Mouse (Mus musculus) liver, embryonic 11.5 days (tissue): ENCODE results near the gene Gm45837. TPM values are rescaled to one million over a fixed set of nuclear protein-coding genes. Genes with fewer than 3 reads are reported as not detected.

ENCODE experiments used
- ATAC-seq: fragments of 200-750 bp; cut with Nextera tagmentation; replicated peaks from 2 replicates; pipeline ENCODE4 v1.8.0; 2017; ENCODE audit warnings: moderate number of reproducible peaks, mild to moderate bottlenecking, moderate TSS enrichment, moderate library complexity; ENCODE audit not compliant: low FRiP score
- DNase-seq: peaks from one replicate; pipeline ENCODE4 v3.0.0-alpha.2; 2017; ENCODE audit warnings: low spot score
- H3K27ac ChIP-seq: fragments of 300-500 bp; sonication (generic); 2 replicates; pipeline ENCODE4 v1.5.1; 2014; ENCODE audit warnings: mild to moderate bottlenecking, low read depth, low read length, control low read depth
- H3K27me3 ChIP-seq: fragments of 300-500 bp; sonication (generic); replicated peaks from 2 replicates; pipeline ENCODE4 v1.6.1; 2014; ENCODE audit warnings: low read length, mixed read lengths; ENCODE audit not compliant: control insufficient read depth, insufficient read depth
- H3K36me3 ChIP-seq: fragments of 300-500 bp; sonication (generic); 2 replicates; pipeline ENCODE4 v1.6.1; 2014; ENCODE audit warnings: mild to moderate bottlenecking, low read length, moderate library complexity, mixed read lengths; ENCODE audit not compliant: control insufficient read depth, insufficient read depth
- H3K4me1 ChIP-seq: fragments of 300-500 bp; sonication (generic); replicated peaks from 2 replicates; pipeline ENCODE4 v1.6.1; 2014; ENCODE audit warnings: low read length, mixed read lengths; ENCODE audit not compliant: control insufficient read depth, insufficient read depth
- H3K4me2 ChIP-seq: fragments of 300-500 bp; sonication (generic); 2 replicates; pipeline ENCODE4 v1.6.1; 2014; ENCODE audit warnings: mild to moderate bottlenecking, control low read depth, moderate library complexity
- H3K4me3 ChIP-seq: fragments of 300-500 bp; sonication (generic); 2 replicates; pipeline ENCODE4 v1.5.1; 2014; ENCODE audit warnings: low read depth, low read length, control low read depth
- H3K9ac ChIP-seq: fragments of 300-500 bp; sonication (generic); 2 replicates; pipeline ENCODE4 v1.6.1; 2014; ENCODE audit warnings: low read depth, low read length, control low read depth
- H3K9me3 ChIP-seq: fragments of 300-500 bp; sonication (generic); 2 replicates; pipeline ENCODE4 v1.6.1; 2016; ENCODE audit warnings: low read length, inconsistent platforms, mixed read lengths; ENCODE audit not compliant: control insufficient read depth
- WGBS: fragments of 180-500 bp; shearing (Covaris S2); extraction: QIAGEN DNeasy Blood & Tissue Kit; methylation state at CpG from one replicate; pipeline ENCODE4 v1.1.7; 2014; 5-methylcytosine and 5-hydroxymethylcytosine counted together
- polyA plus RNA-seq: library from polyadenylated mRNA; unstranded; fragments of >200 nt; fragmentation: Nextera tagmentation; extraction: Ambion mirVana; gene quantifications from 2 replicates; pipeline ENCODE4 v1.2.1, GENCODE M21; 2014

Gm45837 gene
- polyA plus RNA-seq, 1 experiment from 2014 or later, result not detected

GRCm38 (mm10) chr7:101383756-101384155, 26.9 kb upstream of the Gm45837 start:
- no peak for ATAC-seq
- Histone ChIP-seq H3K9me3 (no peaks in the 10 kb centered on the region), H3K27me3 (no peaks in the 10 kb centered on the region), H3K4me1 (peaks cover 40% of the 10 kb centered on the region), H3K4me3 (no peak overlapping the region), H3K4me2 (no peak overlapping the region), H3K27ac (no peak overlapping the region), H3K36me3 (0 out of 2 replicates have a peak, but pooled peaks cover 5% of the 10 kb centered on the region), H3K9ac (no peak overlapping the region)
- DNase-seq, result no peak
- 42% methylated on average over 3 of the region's 3 CpGs for WGBS

GRCm38 (mm10) chr7:101384931-101385330, 25.8 kb upstream of the Gm45837 start:
- H3K9me3 ChIP-seq, result no peaks in the 10 kb centered on the region
- WGBS, result 58% methylated on average over 10 of the region's 10 CpGs
- H3K4me2 ChIP-seq, result peak overlapping the region; percentile 45; the same call in 1 of the 2 replicates
- H3K27me3 ChIP-seq, result no peaks in the 10 kb centered on the region
- peak overlapping the region; percentile 50; the same call in 1 of the 2 replicates for H3K27ac ChIP-seq
- no peak for ATAC-seq
- peaks cover 33% of the 10 kb centered on the region for H3K4me1 ChIP-seq
- no peak overlapping the region for H3K4me3 ChIP-seq
- H3K9ac ChIP-seq, result no peak overlapping the region
- H3K36me3 ChIP-seq, result 0 out of 2 replicates have a peak, but pooled peaks cover 5% of the 10 kb centered on the region
- DNase-seq, result no peak

- ATAC-seq (peak; percentile 48), DNase-seq (peak; percentile 56)
- Histone ChIP-seq H3K4me2 (peak overlapping the region; percentile 45), H3K4me1 (peaks cover 35% of the 10 kb centered on the region), H3K4me3 (no peak overlapping the region), H3K9me3 (no peaks in the 10 kb centered on the region), H3K27ac (peak overlapping the region; percentile 39), H3K27me3 (no peaks in the 10 kb centered on the region), H3K36me3 (0 out of 2 replicates have a peak, but pooled peaks cover 5% of the 10 kb centered on the region), H3K9ac (0 out of 2 replicates have a peak overlapping the region, but pooled peaks have one; percentile 10)
- 29% methylated on average over 6 of the region's 6 CpGs for WGBS
Measured at GRCm38 (mm10) chr7:101385331-101385733, 25.4 kb upstream of the Gm45837 start.

- no peak overlapping the region for H3K4me3 ChIP-seq
- peaks cover 35% of the 10 kb centered on the region for H3K4me1 ChIP-seq
- peak overlapping the region; percentile 39 for H3K27ac ChIP-seq
- 0 out of 2 replicates have a peak, but pooled peaks cover 5% of the 10 kb centered on the region for H3K36me3 ChIP-seq
- ATAC-seq (peak; percentile 16; the same call in 1 of the 2 replicates), DNase-seq (no peak)
- no peaks in the 10 kb centered on the region for H3K9me3 ChIP-seq
- H3K4me2 ChIP-seq, result peak overlapping the region; percentile 45
- H3K9ac ChIP-seq, result 0 out of 2 replicates have a peak overlapping the region, but pooled peaks have one; percentile 10
- WGBS, result 55% methylated on average over 10 of the region's 10 CpGs
- H3K27me3 ChIP-seq, result no peaks in the 10 kb centered on the region
Measured at GRCm38 (mm10) chr7:101385866-101386452, 24.7 kb upstream of the Gm45837 start.

- Histone ChIP-seq H3K4me3 (no peak overlapping the region), H3K9me3 (no peaks in the 10 kb centered on the region), H3K9ac (no peak overlapping the region), H3K4me2 (no peak overlapping the region), H3K27me3 (no peaks in the 10 kb centered on the region), H3K4me1 (peaks cover 31% of the 10 kb centered on the region), H3K27ac (no peak overlapping the region), H3K36me3 (0 out of 2 replicates have a peak, but pooled peaks cover 7% of the 10 kb centered on the region)
- ATAC-seq, result no peak
- DNase-seq, result no peak
- WGBS, result 60% methylated on average over 6 of the region's 6 CpGs
Measured at GRCm38 (mm10) chr7:101389256-101389655, 21.4 kb upstream of the Gm45837 start.

- DNase-seq, result no peak
- peaks cover 12% of the 10 kb centered on the region for H3K4me1 ChIP-seq
- no peak overlapping the region for H3K4me2 ChIP-seq
- H3K27ac ChIP-seq, result no peak overlapping the region; the same call in 1 of the 2 replicates
- H3K36me3 ChIP-seq, result peaks cover 12% of the 10 kb centered on the region
- no peaks in the 10 kb centered on the region for H3K9me3 ChIP-seq
- no peaks in the 10 kb centered on the region for H3K27me3 ChIP-seq
- H3K4me3 ChIP-seq, result no peak overlapping the region
- no peak for ATAC-seq
- no peak overlapping the region for H3K9ac ChIP-seq
- WGBS, result 73% methylated on average over 4 of the region's 4 CpGs
Measured at GRCm38 (mm10) chr7:101391909-101392479, 18.7 kb upstream of the Gm45837 start.

GRCm38 (mm10) chr7:101393015-101393414, 17.7 kb upstream of the Gm45837 start:
- H3K9me3 ChIP-seq, result no peaks in the 10 kb centered on the region
- ATAC-seq (no peak), DNase-seq (no peak)
- H3K36me3 ChIP-seq, result peaks cover 21% of the 10 kb centered on the region
- no peak overlapping the region for H3K4me3 ChIP-seq
- H3K27ac ChIP-seq, result peak overlapping the region; percentile 80
- WGBS, result 44% methylated on average over 4 of the region's 4 CpGs
- no peak overlapping the region for H3K4me2 ChIP-seq
- no peaks in the 10 kb centered on the region for H3K27me3 ChIP-seq
- H3K4me1 ChIP-seq, result peaks cover 12% of the 10 kb centered on the region
- no peak overlapping the region for H3K9ac ChIP-seq

- 56% methylated on average over 8 of the region's 8 CpGs for WGBS
- Histone ChIP-seq H3K36me3 (peaks cover 22% of the 10 kb centered on the region), H3K9ac (no peak overlapping the region), H3K4me1 (peaks cover 12% of the 10 kb centered on the region), H3K9me3 (no peaks in the 10 kb centered on the region), H3K27ac (peak overlapping the region; percentile 80), H3K4me2 (peak overlapping the region; percentile 48), H3K4me3 (peak overlapping the region; percentile 10; the same call in 1 of the 2 replicates), H3K27me3 (no peaks in the 10 kb centered on the region)
- DNase-seq, result no peak
- ATAC-seq, result peak; percentile 38; the same call in 1 of the 2 replicates
Measured at GRCm38 (mm10) chr7:101393694-101394504, 16.8 kb upstream of the Gm45837 start.
